Comparison of ENCODE assay signal across 10 mouse cellular contexts in the genomic region with DNA sequence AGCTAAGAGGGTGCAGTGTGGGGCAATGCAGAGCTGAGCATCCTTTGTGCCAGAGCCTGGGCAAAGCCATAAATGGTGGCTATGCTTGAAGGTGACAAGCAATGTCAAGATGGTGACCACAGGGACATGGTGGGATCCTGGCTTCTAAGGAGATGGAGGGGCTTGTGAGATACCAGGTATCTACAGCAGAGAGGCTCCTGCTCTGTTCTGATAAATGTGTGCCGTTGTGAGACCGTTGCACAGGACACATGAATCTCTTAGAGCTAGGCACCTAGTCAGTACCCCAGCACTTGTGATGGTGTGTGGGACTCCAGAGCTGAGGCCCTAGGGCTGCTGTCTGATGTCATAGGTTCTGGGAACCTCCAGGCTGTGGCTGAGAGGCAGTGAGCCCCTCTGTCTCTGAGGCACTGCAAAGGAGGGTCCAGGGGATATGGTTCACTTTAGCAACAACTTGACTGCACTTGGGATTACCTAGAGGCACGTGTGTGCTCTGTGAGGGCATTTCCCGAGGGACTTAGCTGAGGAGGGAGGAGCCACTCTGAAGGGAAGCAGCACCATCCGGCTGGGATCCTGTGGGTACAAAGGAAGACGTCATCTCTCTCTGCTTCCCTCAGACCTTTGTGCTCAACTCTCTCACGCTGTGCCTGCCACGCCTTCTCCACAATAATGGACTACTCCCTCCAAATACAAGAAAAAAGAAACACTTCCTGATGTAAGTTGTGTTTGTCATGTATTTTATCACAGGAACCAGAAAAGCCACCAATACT.
A peak's percentile ranks its signal among the peaks of the same experiment; 100 is the strongest.
DNase-seq lines count a peak whose midpoint lies in the region; ATAC-seq and TF ChIP-seq lines count a peak whose summit lies in the region.
"Had no signal": no experiment of that assay in that cellular context is flagged by ENCODE, and none has a peak within 500 bp of the region (broad histone marks: within the 10 kb centered on the region; RNA-seq: fewer than 3 reads in every experiment).

No protein-coding gene starts in this region.

- H3K9me3 ChIP-seq in kidney, embryonic 16.5 days (ENCODE audit: low read length) = no peaks in the 10 kb centered on the region
- H3K9me3 ChIP-seq in hindbrain, embryonic 11.5 days (ENCODE audit: control insufficient read depth, low read length) = no peaks in the 10 kb centered on the region
- H3K9me3 ChIP-seq in midbrain, embryonic 16.5 days (replicated peaks; ENCODE audit: control insufficient read depth, low read length, poor library complexity, severe bottlenecking) = no peaks in the 10 kb centered on the region

- DNase-seq in kidney, adult 18-20 months = no peak
- peak; percentile 81 for DNase-seq in brain, embryonic 14.5 days (ENCODE audit: low read depth)
- DNase-seq in hindbrain, embryonic 11.5 days (ENCODE audit: low spot score) = peak; percentile 66
- DNase-seq in cerebellum, adult 18-20 months = no peak
- DNase-seq in layer of hippocampus, adult 9-11 months = no peak
- no peak for DNase-seq in cerebellum, adult 11 months
- DNase-seq: gastrocnemius, postnatal 25 days had no signal

- H3K36me3 ChIP-seq in kidney, embryonic 16.5 days (ENCODE audit: insufficient read depth, low read length) = no peaks in the 10 kb centered on the region
- no peaks in the 10 kb centered on the region for H3K36me3 ChIP-seq in hindbrain, embryonic 11.5 days (ENCODE audit: control insufficient read depth, insufficient read depth, low read length)
- H3K36me3 ChIP-seq in midbrain, embryonic 16.5 days (ENCODE audit: control insufficient read depth, insufficient read depth, low read length) = no peaks in the 10 kb centered on the region

- no peak for TF ChIP-seq POLR2A in brain, embryonic 14.5 days (IDR thresholded peaks at IDR 0.05; ENCODE audit: borderline replicate concordance, extremely low read depth, insufficient read depth, insufficient read length, poor library complexity, severe bottlenecking)

- H3K4me1 ChIP-seq in kidney, embryonic 16.5 days (ENCODE audit: insufficient read depth, low read length) = peaks cover 54% of the 10 kb centered on the region
- peaks cover 29% of the 10 kb centered on the region for H3K4me1 ChIP-seq in hindbrain, embryonic 11.5 days (replicated peaks; ENCODE audit: control insufficient read depth, insufficient read depth, low read length)
- peaks cover 41% of the 10 kb centered on the region for H3K4me1 ChIP-seq in midbrain, embryonic 16.5 days (ENCODE audit: control insufficient read depth, insufficient read depth, low read length)

- 43% methylated on average over 8 of the region's 8 CpGs for WGBS in kidney, embryonic 16.5 days
- 37% methylated on average over 8 of the region's 8 CpGs for WGBS in hindbrain, embryonic 11.5 days
- 26% methylated on average over 8 of the region's 8 CpGs for WGBS in midbrain, embryonic 16.5 days

- peak; percentile 23; the same call in 1 of the 2 replicates for ATAC-seq in kidney, embryonic 16.5 days (ENCODE audit: low FRiP score, low TSS enrichment)
- 0 out of 2 replicates have a peak, but pooled peaks have one; percentile 22 for ATAC-seq in hindbrain, embryonic 11.5 days (ENCODE audit: low FRiP score)
- ATAC-seq in midbrain, embryonic 16.5 days = no peak; the same call in 1 of the 2 replicates
- ATAC-seq: CD4-positive, CD25-positive, alpha-beta regulatory T cell, adult 4 months had no signal

- H3K4me3 ChIP-seq in kidney, embryonic 16.5 days (ENCODE audit: low read length) = no peak overlapping the region
- H3K4me3 ChIP-seq in hindbrain, embryonic 11.5 days (ENCODE audit: low read depth, low read length) = no peak overlapping the region
- H3K4me3 ChIP-seq in midbrain, embryonic 16.5 days (ENCODE audit: low read depth, low read length) = no peak overlapping the region

- no peak for TF ChIP-seq CTCF in brain, embryonic 14.5 days (IDR thresholded peaks at IDR 0.05; ENCODE audit: borderline replicate concordance, extremely low read depth, insufficient read depth, insufficient read length)

- no peak overlapping the region for H3K9ac ChIP-seq in kidney, embryonic 16.5 days (replicated peaks; ENCODE audit: low read length)
- no peak overlapping the region for H3K9ac ChIP-seq in hindbrain, embryonic 11.5 days (ENCODE audit: low read depth, low read length)
- H3K9ac ChIP-seq in midbrain, embryonic 16.5 days (ENCODE audit: low read depth, low read length) = peak overlapping the region; percentile 38

- peaks cover 46% of the 10 kb centered on the region for H3K27me3 ChIP-seq in kidney, embryonic 16.5 days (ENCODE audit: insufficient read depth, low read length)
- peaks cover 4% of the 10 kb centered on the region; the same call in 1 of the 2 replicates for H3K27me3 ChIP-seq in hindbrain, embryonic 11.5 days (ENCODE audit: control insufficient read depth, insufficient read depth, low read length)
- H3K27me3 ChIP-seq in midbrain, embryonic 16.5 days (ENCODE audit: control insufficient read depth, insufficient read depth, low read depth, low read length) = no peaks in the 10 kb centered on the region; the same call in 1 of the 2 replicates

- H3K27ac ChIP-seq in kidney, embryonic 16.5 days (ENCODE audit: low read length) = no peak overlapping the region
- peak overlapping the region; percentile 84 for H3K27ac ChIP-seq in hindbrain, embryonic 11.5 days (ENCODE audit: low read depth, low read length)
- peak overlapping the region; percentile 95 for H3K27ac ChIP-seq in midbrain, embryonic 16.5 days (ENCODE audit: low read length)

- no peak overlapping the region for H3K4me2 ChIP-seq in kidney, embryonic 16.5 days (replicated peaks; ENCODE audit: low read depth, low read length)
- H3K4me2 ChIP-seq in hindbrain, embryonic 11.5 days (replicated peaks; ENCODE audit: low read depth, low read length) = 0 out of 2 replicates have a peak overlapping the region, but pooled peaks have one; percentile 1
- peak overlapping the region; percentile 36; the same call in 1 of the 2 replicates for H3K4me2 ChIP-seq in midbrain, embryonic 16.5 days (ENCODE audit: low read length)

Comparison
In these comparisons a context has a peak if more than half of its experiments do, and no peak if none do; other contexts are left out.
1. DNase-seq: peak in brain, embryonic 14.5 days (single experiment) and hindbrain, embryonic 11.5 days (single experiment); none in kidney, adult 18-20 months (single experiment), cerebellum, adult 18-20 months (0 of 2), layer of hippocampus, adult 9-11 months (single experiment) and cerebellum, adult 11 months (single experiment).